Mouse (Mus musculus) hindbrain, embryonic 16.5 days (tissue): ENCODE data around the gene Preb. TPM values are rescaled to one million over a fixed set of nuclear protein-coding genes. Genes with fewer than 3 reads are reported as not detected.

Experiments
- ATAC-seq: fragments of 200-750 bp; cut with Nextera tagmentation; 2 replicates; pipeline ENCODE4 v1.8.0; 2017; ENCODE audit warnings: moderate TSS enrichment, moderate library complexity
- H3K27ac ChIP-seq: fragments of 300-500 bp; sonication (generic); 2 replicates; pipeline ENCODE4 v1.5.1; 2014; ENCODE audit warnings: low read depth, mild to moderate bottlenecking, control low read depth, low read length, moderate library complexity
- H3K27me3 ChIP-seq: fragments of 300-500 bp; sonication (generic); replicated peaks from 2 replicates; pipeline ENCODE4 v1.6.1; 2014; ENCODE audit warnings: low read length; ENCODE audit not compliant: control insufficient read depth, insufficient read depth
- H3K36me3 ChIP-seq: fragments of 300-500 bp; sonication (generic); 2 replicates; pipeline ENCODE4 v1.6.1; 2014; ENCODE audit warnings: mild to moderate bottlenecking, low read length, moderate library complexity, mixed read lengths; ENCODE audit not compliant: control insufficient read depth, insufficient read depth
- H3K4me1 ChIP-seq: fragments of 300-500 bp; sonication (generic); 2 replicates; pipeline ENCODE4 v1.6.1; 2014; ENCODE audit warnings: low read depth, low read length; ENCODE audit not compliant: control insufficient read depth, insufficient read depth
- H3K4me2 ChIP-seq: fragments of 300-500 bp; sonication (generic); 2 replicates; pipeline ENCODE4 v1.6.1; 2014; ENCODE audit warnings: mild to moderate bottlenecking, low read length, control low read depth, moderate library complexity
- H3K4me3 ChIP-seq: fragments of 300-500 bp; sonication (generic); 2 replicates; pipeline ENCODE4 v1.5.1; 2014; ENCODE audit warnings: mild to moderate bottlenecking, low read length, control low read depth, moderate library complexity
- H3K9ac ChIP-seq: fragments of 300-500 bp; sonication (generic); 2 replicates; pipeline ENCODE4 v1.6.1; 2014; ENCODE audit warnings: low read depth, mild to moderate bottlenecking, control low read depth, low read length, moderate library complexity
- H3K9me3 ChIP-seq: fragments of 300-500 bp; sonication (generic); 2 replicates; pipeline ENCODE4 v1.6.1; 2014; ENCODE audit warnings: mild to moderate bottlenecking, low read length, moderate library complexity; ENCODE audit not compliant: control insufficient read depth
- WGBS: fragments of 180-500 bp; shearing (Covaris S2); extraction: QIAGEN DNeasy Blood & Tissue Kit; methylation state at CpG from one replicate; pipeline ENCODE4 v1.1.7; 2014; 5-methylcytosine and 5-hydroxymethylcytosine counted together
- polyA plus RNA-seq: library from polyadenylated mRNA; unstranded; fragments of >200 nt; fragmentation: Nextera tagmentation; extraction: Ambion mirVana; gene quantifications from 2 replicates; pipeline ENCODE4 v1.2.1, GENCODE M21; 2015

Preb gene
- polyA plus RNA-seq, 1 experiment from 2014 or later: 123 TPM

DNA sequence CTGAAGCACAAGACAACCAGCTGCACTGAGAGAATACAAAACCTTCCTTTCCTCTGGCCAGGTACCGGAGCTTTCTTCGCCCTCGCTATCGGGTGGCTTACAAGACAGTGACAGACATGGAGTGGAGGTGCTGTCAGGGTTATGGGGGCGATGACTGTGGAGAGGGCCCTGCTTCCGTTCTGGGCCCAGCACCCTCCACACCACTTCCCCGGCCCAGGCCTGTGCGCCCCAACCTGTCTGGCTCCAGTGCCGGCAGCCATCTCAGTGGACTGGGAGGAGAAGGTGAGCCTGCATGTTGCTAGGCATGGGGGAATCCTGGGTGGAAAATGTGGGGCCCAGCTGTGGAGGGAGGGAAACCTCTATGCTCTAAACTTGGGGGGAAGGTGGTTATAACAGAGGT, 44.7 kb downstream of the Preb start:
- H3K4me3 ChIP-seq: no peak overlapping the region
- H3K9ac ChIP-seq: peak overlapping the region; percentile 40; the same call in 1 of the 2 replicates
- H3K4me2 ChIP-seq: peak overlapping the region; percentile 32
- 0 out of 2 replicates have a peak overlapping the region, but pooled peaks have one; percentile 48 for H3K27ac ChIP-seq
- peaks cover 15% of the 10 kb centered on the region for H3K4me1 ChIP-seq
- WGBS: 68% methylated on average over 9 of the region's 9 CpGs
- no peaks in the 10 kb centered on the region for H3K9me3 ChIP-seq
- ATAC-seq: peak; percentile 19
- H3K27me3 ChIP-seq: no peaks in the 10 kb centered on the region
- H3K36me3 ChIP-seq: no peaks in the 10 kb centered on the region

DNA sequence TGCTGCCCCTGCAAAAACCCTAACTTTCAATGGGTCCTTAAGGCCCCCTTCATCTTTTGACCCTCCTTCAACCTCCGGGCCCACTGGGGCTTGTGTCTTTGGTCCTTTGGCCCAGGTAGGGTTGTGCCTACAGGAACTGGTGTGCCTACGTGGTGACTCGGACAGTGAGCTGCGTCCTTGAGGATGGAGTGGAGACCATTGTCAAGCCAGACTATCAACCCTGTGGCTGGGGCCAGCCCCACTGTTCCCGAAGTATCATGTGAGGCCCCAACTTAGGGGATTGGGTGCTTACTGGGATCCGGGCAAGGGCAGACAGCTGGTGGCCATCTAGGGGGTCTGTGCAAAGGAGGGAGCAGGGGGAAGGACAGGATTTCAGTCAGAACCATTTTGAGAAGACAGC, 45.3 kb downstream of the Preb start:
- no peak overlapping the region for H3K27ac ChIP-seq
- 84% methylated on average over 6 of the region's 6 CpGs for WGBS
- peaks cover 15% of the 10 kb centered on the region for H3K4me1 ChIP-seq
- H3K27me3 ChIP-seq: no peaks in the 10 kb centered on the region
- H3K4me3 ChIP-seq: no peak overlapping the region
- peak overlapping the region; percentile 32; the same call in 1 of the 2 replicates for H3K4me2 ChIP-seq
- no peak overlapping the region for H3K9ac ChIP-seq
- no peaks in the 10 kb centered on the region for H3K36me3 ChIP-seq
- no peaks in the 10 kb centered on the region for H3K9me3 ChIP-seq
- ATAC-seq: no peak

DNA sequence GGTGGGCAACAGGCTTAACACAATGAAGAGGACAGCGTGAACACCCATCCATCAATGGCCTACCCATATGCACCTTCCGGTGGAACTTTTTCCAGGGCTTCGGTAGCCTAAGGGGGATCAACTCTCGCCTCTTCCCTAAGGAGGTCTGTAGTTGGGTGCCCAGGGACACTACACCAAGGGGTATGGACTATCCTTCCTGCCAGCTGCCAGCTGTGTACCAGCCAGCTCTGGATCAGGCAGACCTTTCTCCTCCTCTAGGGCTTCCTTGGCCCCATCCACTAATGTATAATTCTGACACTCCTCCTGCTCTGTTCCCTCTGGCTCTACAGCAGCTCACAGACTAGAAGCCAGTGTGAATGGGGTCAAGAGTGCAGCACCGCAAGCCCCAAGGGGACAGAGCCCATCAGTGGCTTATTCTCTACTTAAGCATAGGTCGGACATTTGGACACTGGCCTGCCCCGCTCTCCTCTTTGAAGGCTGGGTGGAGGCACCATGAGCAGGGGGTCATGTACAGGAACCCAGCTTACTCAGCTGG, 46.0 kb downstream of the Preb start:
- H3K9ac ChIP-seq: 0 out of 2 replicates have a peak overlapping the region, but pooled peaks have one; percentile 25
- no peak for ATAC-seq
- H3K4me3 ChIP-seq: peak overlapping the region; percentile 8; the same call in 1 of the 2 replicates
- H3K36me3 ChIP-seq: no peaks in the 10 kb centered on the region
- no peak overlapping the region for H3K27ac ChIP-seq
- H3K9me3 ChIP-seq: no peaks in the 10 kb centered on the region
- peak overlapping the region; percentile 20 for H3K4me2 ChIP-seq
- 77% methylated on average over 7 of the region's 7 CpGs for WGBS
- peaks cover 15% of the 10 kb centered on the region for H3K4me1 ChIP-seq
- H3K27me3 ChIP-seq: no peaks in the 10 kb centered on the region

DNA sequence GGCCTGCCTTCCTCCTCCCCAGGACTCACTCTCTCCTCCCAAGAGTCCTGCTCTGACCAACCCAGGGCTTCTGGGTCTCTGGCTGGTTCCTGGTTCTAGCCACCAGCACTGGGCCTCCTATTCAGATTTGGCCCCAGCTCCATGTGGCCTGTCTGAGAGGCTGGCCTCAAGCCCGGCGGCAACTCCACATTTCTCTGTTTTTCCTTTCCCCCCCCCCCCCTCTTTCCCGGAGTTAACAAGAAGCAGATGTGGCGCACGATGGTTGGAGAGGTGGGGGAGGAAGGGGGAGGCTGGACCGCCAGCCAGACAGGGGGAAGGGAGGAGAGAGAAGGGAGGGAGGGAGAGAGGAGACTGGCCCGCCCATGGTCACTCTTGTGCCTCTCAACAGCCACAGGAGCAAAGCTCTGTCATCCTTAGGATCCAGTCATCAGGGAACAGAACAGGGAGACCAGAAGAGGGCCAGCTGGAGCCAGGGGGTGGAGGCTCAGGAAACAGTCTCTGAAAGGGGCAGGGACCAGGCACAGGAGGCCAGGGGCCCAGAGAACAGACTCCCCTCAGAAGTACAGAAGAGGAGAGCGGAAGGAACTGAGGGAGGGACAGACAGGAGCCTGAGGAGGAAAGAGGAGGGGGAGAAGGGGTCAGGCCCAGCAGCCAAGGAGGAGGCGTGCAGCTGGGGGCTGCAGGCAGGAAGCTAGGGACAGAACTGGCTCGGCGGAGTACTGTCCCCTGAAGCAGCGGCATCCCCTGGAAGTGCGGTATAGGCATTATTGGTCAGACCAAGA, 46.9 kb downstream of the Preb start, which contains the start of gene Emilin1:
Gene Emilin1 (plus strand): TSS at position 343 of the 782 bp plus-strand sequence.
- Histone ChIP-seq H3K9me3 (no peaks in the 10 kb centered on the region), H3K27ac (peak within 1 kb of the TSS; percentile 71), H3K4me3 (peak within 1 kb of the TSS; percentile 8; the same call in 1 of the 2 replicates), H3K9ac (peak within 1 kb of the TSS; percentile 25), H3K27me3 (no peaks in the 10 kb centered on the region), H3K4me1 (peaks cover 19% of the 10 kb centered on the region), H3K4me2 (peak within 1 kb of the TSS; percentile 20), H3K36me3 (no peaks in the 10 kb centered on the region)
- WGBS: 29% methylated on average over 13 of the region's 13 CpGs
- 0 out of 2 replicates have a peak, but pooled peaks have one; percentile 9 for ATAC-seq

DNA sequence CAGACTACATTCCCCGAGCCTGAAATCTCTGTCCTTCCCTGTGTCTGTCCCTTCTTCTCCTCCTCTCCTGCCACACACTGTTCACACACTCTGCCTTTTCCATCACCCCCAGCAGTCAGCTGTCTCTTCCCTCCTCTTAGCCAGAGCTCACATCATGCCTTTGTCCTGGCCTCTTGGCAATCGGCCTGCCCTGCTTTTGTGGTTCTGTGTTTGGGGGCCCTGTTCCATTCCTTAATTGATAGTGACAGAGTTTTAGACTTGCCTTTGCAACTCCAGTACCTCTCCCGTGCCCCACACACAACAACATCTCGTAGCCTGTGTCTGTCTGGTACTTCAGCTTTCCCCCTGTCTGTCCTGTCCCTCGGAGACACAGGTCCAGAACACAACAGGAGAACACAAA, 48.0 kb downstream of the Preb start:
- 54% methylated on average over 5 of the region's 5 CpGs for WGBS
- no peaks in the 10 kb centered on the region for H3K36me3 ChIP-seq
- no peak for ATAC-seq
- no peak overlapping the region for H3K4me3 ChIP-seq
- no peak overlapping the region for H3K9ac ChIP-seq
- H3K9me3 ChIP-seq: no peaks in the 10 kb centered on the region
- H3K4me1 ChIP-seq: peaks cover 23% of the 10 kb centered on the region
- no peaks in the 10 kb centered on the region for H3K27me3 ChIP-seq
- H3K4me2 ChIP-seq: no peak overlapping the region
- H3K27ac ChIP-seq: peak overlapping the region; percentile 71

DNA sequence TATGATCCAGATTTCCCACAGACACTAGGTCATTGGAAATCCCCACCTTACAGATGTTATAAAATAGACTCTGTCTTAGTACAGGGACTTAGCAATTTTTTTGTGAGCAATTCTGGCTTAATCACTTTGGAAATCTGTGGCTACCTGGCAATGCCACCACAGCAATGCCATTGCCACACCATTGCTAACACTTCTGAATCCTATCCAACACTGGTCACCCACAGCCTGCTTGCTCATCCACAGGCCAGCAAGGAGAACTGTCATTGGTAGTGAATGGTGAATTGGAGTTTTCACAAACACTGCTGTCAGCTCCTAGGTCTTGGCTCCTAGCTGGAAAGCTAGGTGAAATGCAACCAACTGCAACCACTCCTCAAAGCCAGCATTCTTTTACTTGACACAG, 49.7 kb downstream of the Preb start:
- H3K27me3 ChIP-seq: no peaks in the 10 kb centered on the region
- H3K4me1 ChIP-seq: peaks cover 28% of the 10 kb centered on the region
- H3K9me3 ChIP-seq: no peaks in the 10 kb centered on the region
- no peak overlapping the region for H3K4me2 ChIP-seq
- no peaks in the 10 kb centered on the region for H3K36me3 ChIP-seq
- no peak overlapping the region for H3K4me3 ChIP-seq
- H3K27ac ChIP-seq: no peak overlapping the region
- no peak overlapping the region for H3K9ac ChIP-seq
- ATAC-seq: no peak

DNA sequence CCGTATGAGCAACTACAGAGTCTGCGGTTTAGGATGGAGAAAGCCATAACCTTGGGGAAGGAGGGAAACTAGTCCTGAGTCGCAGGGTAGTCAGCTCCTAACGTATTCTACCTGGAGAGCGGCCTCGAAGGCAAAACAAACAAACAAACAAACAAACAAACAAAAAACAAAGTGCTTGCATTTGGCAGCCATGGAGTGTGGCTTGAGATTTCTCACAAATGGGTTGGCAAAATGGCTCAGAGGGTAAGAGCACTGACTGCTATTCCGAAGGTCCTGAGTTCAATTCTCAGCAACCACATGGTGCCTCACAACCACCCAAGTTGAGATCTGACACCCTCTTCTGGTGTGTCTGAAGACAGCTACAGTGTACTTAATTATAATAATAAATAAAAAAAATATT, 50.3 kb downstream of the Preb start:
- no peak overlapping the region for H3K4me3 ChIP-seq
- no peak for ATAC-seq
- no peak overlapping the region for H3K4me2 ChIP-seq
- H3K9ac ChIP-seq: no peak overlapping the region
- no peak overlapping the region for H3K27ac ChIP-seq
- WGBS: 88% methylated on average over 7 of the region's 7 CpGs
- H3K27me3 ChIP-seq: no peaks in the 10 kb centered on the region
- peaks cover 26% of the 10 kb centered on the region for H3K4me1 ChIP-seq
- H3K36me3 ChIP-seq: 0 out of 2 replicates have a peak, but pooled peaks cover 2% of the 10 kb centered on the region
- H3K9me3 ChIP-seq: no peaks in the 10 kb centered on the region

DNA sequence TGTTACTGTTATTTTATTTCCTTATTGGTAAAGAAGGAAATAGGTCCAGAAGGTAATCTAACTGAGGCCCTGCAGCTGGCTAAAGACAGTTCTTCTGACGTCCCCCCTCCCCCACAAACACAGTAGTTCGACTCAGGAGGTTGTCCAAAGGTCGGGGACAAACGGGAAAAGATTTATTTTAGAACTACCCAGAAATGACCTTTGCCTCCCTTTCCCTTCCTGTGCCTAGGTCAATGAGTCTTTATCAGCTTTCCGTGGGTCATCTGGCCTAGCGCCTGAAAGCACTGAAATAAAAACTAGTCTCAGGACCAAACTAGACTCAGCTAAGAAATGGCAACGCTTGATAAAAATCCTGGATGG, 50.9 kb downstream of the Preb start:
- ATAC-seq: no peak
- H3K27me3 ChIP-seq: no peaks in the 10 kb centered on the region
- peaks cover 26% of the 10 kb centered on the region for H3K4me1 ChIP-seq
- no peaks in the 10 kb centered on the region for H3K9me3 ChIP-seq
- H3K4me2 ChIP-seq: no peak overlapping the region
- no peak overlapping the region for H3K9ac ChIP-seq
- 58% methylated on average over 7 of the region's 7 CpGs for WGBS
- 0 out of 2 replicates have a peak overlapping the region, but pooled peaks have one; percentile 20 for H3K27ac ChIP-seq
- H3K4me3 ChIP-seq: no peak overlapping the region
- peaks cover 6% of the 10 kb centered on the region; the same call in 1 of the 2 replicates for H3K36me3 ChIP-seq
